Mouse (Mus musculus) heart, embryonic 15.5 days (tissue): Measurements from ENCODE around the gene Phkb. TPM values are rescaled to one million over a fixed set of nuclear protein-coding genes. Genes with fewer than 3 reads are reported as not detected.

Experiments
- ATAC-seq: fragments of 200-750 bp; cut with Nextera tagmentation; replicated peaks from 2 replicates; pipeline ENCODE4 v1.8.0; 2017; ENCODE audit warnings: low read depth, moderate TSS enrichment; ENCODE audit not compliant: insufficient number of reproducible peaks, insufficient read depth, low FRiP score
- H3K27ac ChIP-seq: fragments of 300-500 bp; sonication (generic); 2 replicates; pipeline ENCODE4 v1.5.1; 2015; ENCODE audit warnings: mild to moderate bottlenecking, inconsistent platforms
- H3K27me3 ChIP-seq: fragments of 300-500 bp; sonication (generic); 2 replicates; pipeline ENCODE4 v1.6.1; 2015; ENCODE audit warnings: inconsistent platforms
- H3K36me3 ChIP-seq: fragments of 300-500 bp; sonication (generic); 2 replicates; pipeline ENCODE4 v1.6.1; 2015; ENCODE audit warnings: mild to moderate bottlenecking, inconsistent platforms
- H3K4me1 ChIP-seq: fragments of 300-500 bp; sonication (generic); replicated peaks from 2 replicates; pipeline ENCODE4 v1.6.1; 2015; ENCODE audit warnings: inconsistent platforms
- H3K4me2 ChIP-seq: fragments of 300-500 bp; sonication (generic); 2 replicates; pipeline ENCODE4 v1.6.1; 2015; ENCODE audit warnings: inconsistent platforms, mild to moderate bottlenecking, moderate library complexity
- H3K4me3 ChIP-seq: fragments of 300-500 bp; sonication (generic); 2 replicates; pipeline ENCODE4 v1.5.1; 2015; ENCODE audit warnings: mild to moderate bottlenecking, inconsistent platforms
- H3K9ac ChIP-seq: fragments of 300-500 bp; sonication (generic); 2 replicates; pipeline ENCODE4 v1.6.1; 2015; ENCODE audit warnings: mild to moderate bottlenecking, inconsistent platforms
- H3K9me3 ChIP-seq: fragments of 300-500 bp; sonication (generic); replicated peaks from 2 replicates; pipeline ENCODE4 v1.6.1; 2016; ENCODE audit warnings: inconsistent platforms
- WGBS: fragments of 180-500 bp; shearing (Covaris S2); methylation state at CpG from one replicate; pipeline ENCODE4 v1.1.7; 2015; ENCODE audit warnings: mixed read lengths; 5-methylcytosine and 5-hydroxymethylcytosine counted together
- polyA plus RNA-seq: library from polyadenylated mRNA; unstranded; fragments of >200 nt; fragmentation: Nextera tagmentation; extraction: Ambion mirVana; gene quantifications from 2 replicates; pipeline ENCODE4 v1.2.1, GENCODE M21; 2015

The Phkb gene
- polyA plus RNA-seq, 1 experiment from 2014 or later: 43.1 TPM

- Histone ChIP-seq H3K4me3 (no peak overlapping the region), H3K4me2 (no peak overlapping the region), H3K9me3 (no peaks in the 10 kb centered on the region), H3K27me3 (no peaks in the 10 kb centered on the region), H3K9ac (no peak overlapping the region), H3K27ac (no peak overlapping the region), H3K36me3 (no peaks in the 10 kb centered on the region), H3K4me1 (no peaks in the 10 kb centered on the region)
- ATAC-seq: no peak
- 65% methylated on average over 1 of the region's 1 CpGs for WGBS
Measured at GRCm38 (mm10) chr8:86087468-86087867, 246.7 kb downstream of the Phkb start.

DNA sequence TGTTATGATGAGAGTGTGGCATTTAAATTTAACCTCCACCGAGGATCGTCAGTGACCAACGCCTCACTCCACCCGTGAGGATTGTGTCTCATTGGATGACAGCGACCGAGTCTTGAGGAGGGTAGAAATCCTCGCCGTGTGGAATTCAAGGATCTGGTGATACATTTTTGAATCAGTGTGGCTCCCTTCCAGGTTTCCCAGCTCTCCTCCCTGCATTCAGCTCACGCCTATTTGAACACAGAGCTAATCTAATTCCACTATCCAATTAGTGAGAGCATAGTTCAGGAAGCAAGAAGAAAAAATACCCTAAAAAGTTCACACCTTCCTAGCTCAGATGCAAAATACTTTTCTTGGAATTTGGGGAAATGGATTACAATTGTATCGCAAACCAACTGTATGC is 249.9 kb downstream of the Phkb start:
- no peaks in the 10 kb centered on the region for H3K27me3 ChIP-seq

More for the DNA sequence above, 249.9 kb downstream of the Phkb start:
- no peak overlapping the region for H3K9ac ChIP-seq
- no peak overlapping the region for H3K27ac ChIP-seq
- H3K4me1 ChIP-seq: no peaks in the 10 kb centered on the region
- no peak overlapping the region for H3K4me3 ChIP-seq
- H3K36me3 ChIP-seq: no peaks in the 10 kb centered on the region
- no peak for ATAC-seq
- no peak overlapping the region for H3K4me2 ChIP-seq
- WGBS: 72% methylated on average over 10 of the region's 10 CpGs
- H3K9me3 ChIP-seq: no peaks in the 10 kb centered on the region

Other genes starting within 250 kb of the Phkb start
- gene Neto2, start 140.0 kb upstream of the Phkb start, polyA plus RNA-seq: 3.3 and 3.5 TPM in 2 replicates
- gene Itfg1, start within 50 bp of the Phkb start, polyA plus RNA-seq: 65.6 and 67.4 TPM in 2 replicates